Mouse (Mus musculus) CH12.LX (cell line): ENCODE measurements around the gene Lect2.

Source experiments
- CTCF ChIP-seq, 2 experiments: IDR thresholded peaks in 1 of 2; conservative IDR thresholded peaks in 1 of 2; 2 replicates each; pipeline ENCODE4 v1.5.1; 2011 to 2012; ENCODE audit warnings: low read depth in 2 of 2, low read length in 2 of 2, improper control_type of control experiment in 1 of 2, inconsistent platforms in 1 of 2, mild to moderate bottlenecking in 1 of 2, moderate library complexity in 1 of 2
- MAX ChIP-seq: IDR thresholded peaks from 2 replicates; pipeline ENCODE4 v1.6.1; 2011; ENCODE audit warnings: low read length, improper control_type of control experiment

DNA sequence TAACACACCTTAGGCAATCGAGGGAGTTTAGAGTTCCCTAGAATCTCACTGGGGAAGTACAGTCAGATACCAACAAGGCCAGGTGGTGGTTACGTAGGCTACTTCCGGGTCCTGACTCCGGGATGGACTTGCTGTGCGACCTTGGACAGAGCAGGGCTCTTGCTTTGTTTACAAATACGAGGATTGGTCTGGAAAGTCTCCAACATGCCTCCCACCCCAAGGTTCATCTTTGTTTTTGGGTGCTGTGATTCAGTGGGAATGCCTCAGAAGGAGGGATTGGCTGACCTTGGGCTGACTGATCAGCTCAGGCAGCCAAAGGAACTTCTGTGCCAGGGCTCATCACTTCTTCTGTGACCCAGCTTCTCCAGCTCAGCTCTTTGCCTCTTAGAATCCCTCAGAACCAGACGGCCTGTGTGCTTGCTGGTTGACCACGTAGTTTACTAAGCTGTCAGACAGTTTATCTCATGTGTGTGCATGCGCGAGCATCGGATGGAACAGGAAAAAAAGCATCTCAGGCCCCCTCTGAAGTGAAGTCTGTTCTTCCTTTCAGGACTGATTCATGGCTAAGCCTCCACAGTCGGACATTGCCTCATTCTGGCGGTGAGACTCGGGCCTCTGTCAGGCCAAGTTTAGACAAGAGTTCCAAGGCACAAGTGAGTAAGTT lies 40.3 kb upstream of the Lect2 start:
- TF ChIP-seq MAX: no peak
- no peak for TF ChIP-seq CTCF (conservative IDR thresholded peaks at IDR 0.05 in 1 of 2, IDR thresholded peaks at IDR 0.05 in 1 of 2; ENCODE audit: low read depth in 2 of 2, low read length in 2 of 2)
